Mouse (Mus musculus): ENCODE measurements around the gene Acad10. TPM values are rescaled to one million over a fixed set of nuclear protein-coding genes. Genes with fewer than 3 reads are reported as not detected.
A peak's percentile ranks its signal among the peaks of the same experiment; 100 is the strongest.
"Not testable (repeated sequence)": the region's sequence is repeated elsewhere in the genome, so short reads cannot be mapped to it uniquely, and the experiment has no call there.

Acad10 gene
- 1 to 10 TPM; 7.1 to 7.8 TPM for total RNA-seq (2021)

- DNase-seq, result peak; percentile 96
Measured at GRCm38 (mm10) chr5:121660059-121660896, at the start of gene Acad10, which contains the start of gene Brap. TSS of gene Acad10 (minus strand) at chr5:121660514. TSS of gene Brap (plus strand) at chr5:121660563.

- no peak for DNase-seq
Measured at GRCm38 (mm10) chr5:121704512-121705248, 44.4 kb upstream of the Acad10 start.

GRCm38 (mm10) chr5:121703341-121703740, 43.0 kb upstream of the Acad10 start:
- no peak for DNase-seq

GRCm38 (mm10) chr5:121701111-121701769, 40.9 kb upstream of the Acad10 start:
- DNase-seq, result no peak

- DNase-seq, result peak; percentile 32
Measured at GRCm38 (mm10) chr5:121700496-121700895, 40.2 kb upstream of the Acad10 start.

GRCm38 (mm10) chr5:121699891-121700290, 39.6 kb upstream of the Acad10 start:
- no peak for DNase-seq

- no peak for DNase-seq
Measured at GRCm38 (mm10) chr5:121696761-121697160, 36.4 kb upstream of the Acad10 start.

- DNase-seq, result no peak
Measured at GRCm38 (mm10) chr5:121692897-121693296, 32.6 kb upstream of the Acad10 start.

- DNase-seq, result not testable (repeated sequence)
Measured at GRCm38 (mm10) chr5:121691436-121691835, 31.1 kb upstream of the Acad10 start.

- DNase-seq, result peak; percentile 24
Measured at GRCm38 (mm10) chr5:121690482-121691211, 30.3 kb upstream of the Acad10 start.

GRCm38 (mm10) chr5:121686113-121686898, 26.0 kb upstream of the Acad10 start:
- DNase-seq, result no peak

GRCm38 (mm10) chr5:121685495-121685894, 25.2 kb upstream of the Acad10 start:
- DNase-seq, result no peak

GRCm38 (mm10) chr5:121682250-121682649, 21.9 kb upstream of the Acad10 start:
- DNase-seq, result no peak

GRCm38 (mm10) chr5:121670412-121670811, 10.1 kb upstream of the Acad10 start:
- DNase-seq, result peak; percentile 28

GRCm38 (mm10) chr5:121668411-121668810, 8.1 kb upstream of the Acad10 start:
- DNase-seq, result no peak

- no peak for DNase-seq
Measured at GRCm38 (mm10) chr5:121667067-121667466, 6.8 kb upstream of the Acad10 start.

GRCm38 (mm10) chr5:121664971-121665370, 4.7 kb upstream of the Acad10 start:
- no peak for DNase-seq

- DNase-seq, result no peak
Measured at GRCm38 (mm10) chr5:121664078-121664477, 3.8 kb upstream of the Acad10 start.

- DNase-seq, result no peak
Measured at GRCm38 (mm10) chr5:121663456-121663855, 3.1 kb upstream of the Acad10 start.

- DNase-seq, result no peak
Measured at GRCm38 (mm10) chr5:121661494-121661893, 1.2 kb upstream of the Acad10 start.

GRCm38 (mm10) chr5:121660897-121661254, 562 bp upstream of the Acad10 start:
- DNase-seq, result no peak
